Mouse (Mus musculus) forebrain, embryonic 13.5 days (tissue): Measurements from ENCODE around the gene Zswim7. TPM values are rescaled to one million over a fixed set of nuclear protein-coding genes. Genes with fewer than 3 reads are reported as not detected.
A peak's percentile ranks its signal among the peaks of the same experiment; 100 is the strongest.
"Not testable (repeated sequence)": the region's sequence is repeated elsewhere in the genome, so short reads cannot be mapped to it uniquely, and the experiment has no call there.

Experiments
- ATAC-seq: fragments of 200-750 bp; cut with Nextera tagmentation; 2 replicates; pipeline ENCODE4 v1.8.0; 2017
- H3K27ac ChIP-seq: fragments of 300-500 bp; sonication (generic); 2 replicates; pipeline ENCODE4 v1.5.1; 2015; ENCODE audit warnings: inconsistent platforms, mild to moderate bottlenecking, moderate library complexity
- H3K27me3 ChIP-seq: fragments of 300-500 bp; sonication (generic); 2 replicates; pipeline ENCODE4 v1.6.1; 2015; ENCODE audit warnings: mild to moderate bottlenecking, inconsistent platforms
- H3K36me3 ChIP-seq: fragments of 300-500 bp; sonication (generic); 2 replicates; pipeline ENCODE4 v1.6.1; 2015; ENCODE audit warnings: mild to moderate bottlenecking, inconsistent platforms; ENCODE audit not compliant: poor library complexity, severe bottlenecking
- H3K4me1 ChIP-seq: fragments of 300-500 bp; sonication (generic); 2 replicates; pipeline ENCODE4 v1.6.1; 2015; ENCODE audit warnings: inconsistent platforms
- H3K4me2 ChIP-seq: fragments of 300-500 bp; sonication (generic); 2 replicates; pipeline ENCODE4 v1.6.1; 2015; ENCODE audit warnings: inconsistent platforms, mild to moderate bottlenecking, moderate library complexity
- H3K4me3 ChIP-seq: fragments of 300-500 bp; sonication (generic); 2 replicates; pipeline ENCODE4 v1.5.1; 2015; ENCODE audit warnings: mild to moderate bottlenecking, inconsistent platforms
- H3K9ac ChIP-seq: fragments of 300-500 bp; sonication (generic); 2 replicates; pipeline ENCODE4 v1.6.1; 2015; ENCODE audit warnings: mild to moderate bottlenecking, inconsistent platforms
- H3K9me3 ChIP-seq: fragments of 300-500 bp; sonication (generic); replicated peaks from 2 replicates; pipeline ENCODE4 v1.6.1; 2016; ENCODE audit warnings: inconsistent platforms
- WGBS: fragments of 180-500 bp; shearing (Covaris S2); methylation state at CpG from one replicate; pipeline ENCODE4 v1.1.7; 2015; 5-methylcytosine and 5-hydroxymethylcytosine counted together
- polyA plus RNA-seq: library from polyadenylated mRNA; unstranded; fragments of >200 nt; fragmentation: Nextera tagmentation; extraction: Ambion mirVana; gene quantifications from 2 replicates; pipeline ENCODE4 v1.2.1, GENCODE M21; 2015

Zswim7 gene
- polyA plus RNA-seq = 10.3 and 11.2 TPM in 2 replicates

DNA sequence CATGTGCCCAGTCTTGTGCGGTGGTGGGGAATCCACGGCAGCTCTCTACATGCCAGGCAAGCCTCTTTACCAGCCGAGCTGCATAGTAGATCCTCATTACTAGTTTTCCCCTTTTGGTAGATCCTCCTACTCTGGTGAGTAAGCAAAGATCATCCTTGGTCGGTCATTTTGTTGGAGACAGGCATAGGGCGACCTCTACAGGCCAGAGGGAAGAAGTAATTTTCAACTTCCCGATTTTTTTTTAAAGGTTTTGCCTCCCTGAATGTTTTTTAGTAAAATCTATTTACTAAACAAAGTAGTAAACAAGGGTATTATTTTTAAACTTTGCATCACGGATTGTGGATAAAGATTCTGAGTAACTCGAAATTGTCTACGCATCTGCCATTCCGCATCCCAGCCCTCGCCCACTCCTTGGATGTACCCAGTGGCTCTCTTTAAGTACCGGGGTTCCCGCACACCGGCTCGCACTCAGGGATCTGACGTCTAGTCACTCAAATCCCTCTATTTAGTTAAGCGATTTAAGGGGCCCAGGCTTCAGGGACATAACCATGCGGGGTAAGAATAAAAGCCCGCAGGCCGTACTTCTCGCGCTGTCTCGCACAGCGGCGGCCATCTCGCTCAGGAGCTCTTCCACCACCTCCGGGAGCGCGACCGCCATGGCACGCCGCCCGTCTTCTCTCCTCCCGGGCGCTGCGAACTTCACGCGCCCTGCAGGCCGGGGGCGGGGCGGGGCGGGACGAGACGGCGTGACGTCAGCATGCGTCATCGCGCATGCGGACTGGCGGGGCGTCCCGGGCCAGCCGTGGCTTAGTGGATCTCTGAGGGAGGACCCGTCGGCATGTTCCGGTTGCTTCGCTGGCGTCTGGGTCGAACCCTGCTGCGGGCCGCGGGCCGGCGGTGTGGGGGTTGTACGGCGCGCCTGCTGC lies at the start of gene Zswim7, which contains the start of gene Ttc19:
Gene Zswim7, minus strand, starts transcription at position 701 of the 926 bp plus-strand sequence.
Gene Ttc19, plus strand, starts transcription at position 799 of the 926 bp plus-strand sequence.
- Histone ChIP-seq H3K36me3 (peaks cover 20% of the 10 kb centered on the region; the same call in 1 of the 2 replicates), H3K27ac (peak within 1 kb of the TSS; percentile 87), H3K9ac (peak within 1 kb of the TSS; percentile 89), H3K9me3 (no peaks in the 10 kb centered on the region), H3K4me1 (peaks cover 10% of the 10 kb centered on the region), H3K4me2 (peak within 1 kb of the TSS; percentile 83), H3K4me3 (peak within 1 kb of the TSS; percentile 94), H3K27me3 (no peaks in the 10 kb centered on the region)
- peak; percentile 97 for ATAC-seq
- under 1% methylated on average over 66 of the region's 68 CpGs for WGBS

DNA sequence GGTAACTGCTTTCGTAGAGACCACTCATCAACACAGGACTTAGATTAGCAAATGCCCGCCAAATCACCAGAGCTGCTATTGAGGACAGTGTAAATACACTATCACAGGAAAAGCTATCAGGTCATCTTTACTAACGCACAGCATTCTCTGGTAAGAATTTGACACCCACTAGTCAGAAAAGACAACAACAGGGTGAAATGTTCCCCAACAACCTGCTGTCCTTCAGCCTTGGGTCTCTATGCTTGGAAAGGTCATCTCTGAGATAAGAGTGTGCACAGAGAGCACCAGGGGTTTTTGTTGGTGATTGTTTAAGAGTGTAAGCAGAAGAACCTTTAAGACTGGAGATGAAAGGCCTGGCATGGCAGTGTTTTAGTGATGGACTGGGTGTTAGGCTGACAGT lies 42.5 kb upstream of the Zswim7 start:
- Histone ChIP-seq H3K36me3 (peaks cover 89% of the 10 kb centered on the region), H3K27me3 (no peaks in the 10 kb centered on the region), H3K9ac (no peak overlapping the region), H3K4me2 (no peak overlapping the region), H3K4me1 (no peaks in the 10 kb centered on the region), H3K27ac (no peak overlapping the region), H3K4me3 (no peak overlapping the region), H3K9me3 (no peaks in the 10 kb centered on the region)
- ATAC-seq = no peak
- 94% methylated on average over 3 of the region's 3 CpGs for WGBS

DNA sequence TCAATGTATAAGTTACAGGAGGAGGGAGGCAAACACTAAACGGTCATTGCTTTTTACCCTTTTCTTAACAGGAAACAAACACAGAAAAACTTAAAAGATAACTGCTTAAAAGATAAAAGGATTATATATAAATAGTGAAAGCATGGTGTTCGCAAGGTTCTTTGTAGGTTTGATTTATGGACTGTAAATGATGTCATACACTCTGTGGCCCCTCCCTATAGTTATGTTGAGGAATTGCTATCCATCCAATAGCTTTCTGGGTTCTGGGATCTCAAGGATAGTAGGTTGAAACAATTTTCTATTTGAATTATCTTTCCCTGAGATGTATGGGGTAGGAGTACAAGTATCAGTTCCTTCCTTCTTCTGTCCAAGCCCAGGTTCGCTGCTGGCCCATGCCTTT lies 38.9 kb upstream of the Zswim7 start:
- no peak overlapping the region for H3K27ac ChIP-seq
- no peak for ATAC-seq
- no peaks in the 10 kb centered on the region for H3K27me3 ChIP-seq
- H3K4me3 ChIP-seq = no peak overlapping the region
- H3K36me3 ChIP-seq = peaks cover 90% of the 10 kb centered on the region
- no peaks in the 10 kb centered on the region for H3K4me1 ChIP-seq
- no peaks in the 10 kb centered on the region for H3K9me3 ChIP-seq
- H3K4me2 ChIP-seq = no peak overlapping the region
- H3K9ac ChIP-seq = no peak overlapping the region
- WGBS = 88% methylated on average over 3 of the region's 3 CpGs

DNA sequence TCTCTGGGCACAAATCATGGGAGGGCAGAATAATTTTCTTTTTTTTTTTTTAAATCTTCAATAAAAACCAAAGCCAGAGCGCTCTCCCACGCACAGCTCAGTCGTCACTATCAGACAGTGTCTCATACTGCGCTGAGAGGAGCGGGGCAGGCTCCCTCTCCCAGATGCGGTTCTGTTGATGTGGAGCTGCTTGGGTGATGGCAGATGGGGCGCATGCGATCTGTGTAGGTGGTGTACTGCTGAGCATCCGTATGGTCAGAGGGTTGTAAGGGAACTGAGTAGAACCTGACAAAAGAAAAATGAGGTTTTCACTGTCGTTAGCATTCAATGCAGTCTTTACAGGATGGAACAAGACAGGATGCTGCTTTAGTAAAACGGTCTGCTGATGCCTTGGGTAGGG lies 36.6 kb upstream of the Zswim7 start:
- no peaks in the 10 kb centered on the region for H3K27me3 ChIP-seq
- H3K4me3 ChIP-seq = no peak overlapping the region
- H3K9ac ChIP-seq = no peak overlapping the region
- ATAC-seq = no peak
- WGBS = 88% methylated on average over 11 of the region's 11 CpGs
- H3K27ac ChIP-seq = peak overlapping the region; percentile 19; the same call in 1 of the 2 replicates
- no peaks in the 10 kb centered on the region for H3K4me1 ChIP-seq
- peaks cover 96% of the 10 kb centered on the region for H3K36me3 ChIP-seq
- no peaks in the 10 kb centered on the region for H3K9me3 ChIP-seq
- H3K4me2 ChIP-seq = no peak overlapping the region

DNA sequence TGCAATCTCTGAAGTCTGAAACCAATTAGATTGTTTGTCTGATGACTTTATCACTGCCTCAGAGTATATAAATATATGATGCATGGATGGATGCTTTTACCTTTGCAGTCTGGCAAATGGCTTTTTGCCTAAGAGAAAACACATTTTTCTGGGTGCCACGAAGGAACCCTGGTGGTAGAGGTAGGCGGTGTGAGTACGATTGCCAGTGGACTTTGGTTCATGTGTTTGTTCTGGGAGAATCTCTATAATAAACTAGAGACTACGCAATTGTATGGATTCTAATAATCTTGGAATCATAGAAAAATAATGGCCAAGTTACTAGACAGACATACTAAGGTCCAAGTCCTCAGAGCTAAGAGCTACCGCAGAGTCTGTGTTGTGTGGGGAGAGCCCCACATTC lies 33.8 kb upstream of the Zswim7 start:
- H3K9me3 ChIP-seq = no peaks in the 10 kb centered on the region
- no peak overlapping the region for H3K9ac ChIP-seq
- no peak overlapping the region for H3K27ac ChIP-seq
- peaks cover 91% of the 10 kb centered on the region for H3K36me3 ChIP-seq
- no peak for ATAC-seq
- no peaks in the 10 kb centered on the region for H3K4me1 ChIP-seq
- H3K4me3 ChIP-seq = no peak overlapping the region
- no peaks in the 10 kb centered on the region for H3K27me3 ChIP-seq
- no peak overlapping the region for H3K4me2 ChIP-seq
- 97% methylated on average over 5 of the region's 5 CpGs for WGBS

DNA sequence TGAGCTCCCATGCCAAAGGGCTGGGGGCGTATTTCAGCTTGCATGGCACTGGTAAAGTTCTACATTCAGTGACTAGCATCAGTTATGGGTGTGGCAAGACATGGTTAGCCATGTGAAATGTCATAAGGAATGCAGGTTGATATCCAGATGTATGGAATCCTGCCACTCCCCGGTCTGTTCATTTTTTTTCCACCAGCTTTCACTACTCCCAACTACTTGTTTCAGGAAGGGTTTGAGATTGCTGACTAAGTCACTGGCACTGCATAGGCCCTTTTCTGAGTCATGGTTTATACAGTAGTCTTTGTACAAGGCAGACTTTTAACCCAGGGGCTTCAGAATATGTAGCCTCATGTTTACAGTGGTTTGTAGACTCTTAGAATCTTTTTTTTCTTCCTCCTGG lies 28.1 kb upstream of the Zswim7 start:
- H3K27ac ChIP-seq = no peak overlapping the region
- H3K36me3 ChIP-seq = peaks cover 66% of the 10 kb centered on the region
- H3K4me1 ChIP-seq = no peaks in the 10 kb centered on the region
- H3K27me3 ChIP-seq = no peaks in the 10 kb centered on the region
- no peak overlapping the region for H3K4me2 ChIP-seq
- H3K9ac ChIP-seq = no peak overlapping the region
- H3K4me3 ChIP-seq = no peak overlapping the region
- H3K9me3 ChIP-seq = no peaks in the 10 kb centered on the region
- 94% methylated on average over 2 of the region's 2 CpGs for WGBS
- ATAC-seq = no peak

DNA sequence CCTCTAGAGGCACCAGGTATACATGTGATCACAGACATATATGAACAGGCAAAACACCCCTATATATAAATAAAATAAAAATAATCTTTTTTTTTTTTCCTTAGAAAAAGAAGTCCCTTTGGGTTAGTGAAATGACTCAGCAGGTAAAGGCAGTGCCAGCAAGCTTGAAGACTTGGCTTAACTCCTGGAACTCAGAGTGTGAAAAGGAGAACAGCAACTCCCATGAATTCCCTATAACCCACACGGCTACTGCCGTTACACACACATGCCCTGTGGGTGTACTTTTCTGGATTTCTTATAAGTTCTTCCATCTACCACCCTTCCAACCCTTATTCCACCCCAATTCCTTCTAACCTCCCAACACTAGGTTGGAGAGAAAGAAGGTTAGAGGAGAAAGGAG lies 24.7 kb upstream of the Zswim7 start:
- Histone ChIP-seq H3K4me1 (no peaks in the 10 kb centered on the region), H3K27ac (no peak overlapping the region), H3K9ac (no peak overlapping the region), H3K36me3 (peaks cover 35% of the 10 kb centered on the region), H3K4me3 (no peak overlapping the region), H3K27me3 (no peaks in the 10 kb centered on the region), H3K4me2 (no peak overlapping the region), H3K9me3 (no peaks in the 10 kb centered on the region)
- ATAC-seq = no peak
- WGBS = 98% methylated on average over 2 of the region's 2 CpGs

DNA sequence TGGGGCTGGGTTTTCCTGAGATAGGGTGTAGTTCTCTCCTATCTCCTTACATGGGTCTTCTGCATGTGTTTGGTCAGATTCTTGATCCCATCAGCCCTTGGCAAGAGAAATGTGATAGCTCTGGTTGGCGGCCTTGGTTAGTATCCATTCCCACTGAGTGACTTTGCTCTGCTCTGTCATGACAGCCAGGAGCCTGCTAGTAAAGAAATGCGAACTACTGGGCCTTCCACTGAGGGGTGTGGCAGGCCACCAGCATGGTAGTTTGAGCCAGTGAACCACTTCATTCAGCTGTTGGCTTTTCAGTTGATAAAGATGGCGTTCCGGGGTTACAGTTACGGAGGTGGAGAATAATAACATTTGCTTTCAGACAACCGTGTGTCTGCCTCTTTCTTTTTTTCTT lies 17.7 kb upstream of the Zswim7 start:
- Histone ChIP-seq H3K27ac (no peak overlapping the region), H3K4me2 (no peak overlapping the region), H3K4me1 (no peaks in the 10 kb centered on the region), H3K4me3 (no peak overlapping the region), H3K9me3 (no peaks in the 10 kb centered on the region), H3K9ac (no peak overlapping the region), H3K36me3 (peaks cover 20% of the 10 kb centered on the region; the same call in 1 of the 2 replicates), H3K27me3 (no peaks in the 10 kb centered on the region)
- no peak for ATAC-seq
- 87% methylated on average over 6 of the region's 6 CpGs for WGBS

DNA sequence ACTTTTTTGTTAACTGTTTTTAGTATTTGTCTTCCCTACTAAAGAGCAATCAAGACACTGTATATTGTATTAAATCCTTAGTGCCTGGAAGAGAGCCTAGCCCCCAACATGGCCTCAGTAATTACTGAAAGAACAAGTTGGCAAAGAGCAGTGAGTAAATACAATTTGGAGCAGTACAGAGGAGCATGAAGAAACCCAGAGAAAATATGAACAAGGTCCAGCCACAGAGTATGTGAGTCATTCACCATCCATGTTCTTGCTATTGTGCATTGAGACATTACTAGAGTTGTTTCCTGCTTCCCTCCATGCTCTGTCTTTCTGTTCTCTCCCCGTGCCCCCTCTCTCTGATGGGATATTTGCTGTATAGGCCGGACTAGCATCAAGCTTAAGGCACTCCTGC lies 12.9 kb upstream of the Zswim7 start:
- 91% methylated on average over 2 of the region's 2 CpGs for WGBS
- H3K9me3 ChIP-seq = no peaks in the 10 kb centered on the region
- H3K36me3 ChIP-seq = peaks cover 51% of the 10 kb centered on the region
- ATAC-seq = no peak
- H3K4me3 ChIP-seq = no peak overlapping the region
- H3K27ac ChIP-seq = no peak overlapping the region
- H3K9ac ChIP-seq = no peak overlapping the region
- H3K27me3 ChIP-seq = no peaks in the 10 kb centered on the region
- H3K4me2 ChIP-seq = no peak overlapping the region
- H3K4me1 ChIP-seq = no peaks in the 10 kb centered on the region

DNA sequence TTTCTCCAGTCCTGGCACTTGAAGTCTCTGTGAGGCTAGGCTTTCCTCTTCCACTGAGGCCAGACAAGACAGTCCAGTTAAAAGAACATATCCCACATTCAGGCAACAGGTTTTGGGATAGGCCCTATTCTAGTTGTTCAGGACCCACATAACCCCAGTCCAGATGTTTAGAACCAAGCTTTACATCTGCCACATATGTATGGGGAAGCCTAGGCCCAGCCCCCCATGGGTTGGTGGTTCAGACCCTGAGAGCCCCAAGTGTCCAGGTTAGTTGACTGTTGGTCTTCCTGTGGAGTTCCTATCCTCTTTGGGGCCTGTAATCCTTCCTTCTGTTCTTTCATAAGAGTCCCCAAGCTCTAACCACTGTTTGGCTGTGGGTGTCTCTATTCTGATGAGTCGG lies 6.5 kb upstream of the Zswim7 start:
- 94% methylated on average over 1 of the region's 1 CpGs for WGBS
- Histone ChIP-seq H3K9me3 (no peaks in the 10 kb centered on the region), H3K4me3 (no peak overlapping the region)

DNA sequence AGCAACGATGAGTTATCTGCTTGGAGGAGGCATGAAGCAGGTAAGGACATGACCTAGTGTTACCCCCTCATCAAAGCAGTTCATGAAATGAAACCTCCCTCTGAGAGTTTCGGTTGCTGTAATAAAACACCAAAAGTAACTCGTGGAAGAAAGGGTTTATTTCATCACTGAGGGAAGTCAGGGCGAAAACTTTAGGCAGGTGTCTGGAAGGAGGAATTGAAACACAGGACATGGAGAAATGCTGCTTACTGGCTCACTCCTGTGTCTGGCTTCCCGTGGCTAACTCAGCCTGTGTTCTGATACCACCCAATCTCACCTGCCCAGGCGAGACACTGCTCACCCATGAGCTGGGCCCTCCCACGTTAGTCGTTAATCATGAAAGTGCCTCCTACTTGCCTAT lies 3.8 kb upstream of the Zswim7 start:
- ATAC-seq = no peak
- Histone ChIP-seq H3K4me3 (no peak overlapping the region), H3K4me1 (peaks cover 10% of the 10 kb centered on the region), H3K36me3 (peaks cover 54% of the 10 kb centered on the region), H3K27ac (no peak overlapping the region), H3K27me3 (no peaks in the 10 kb centered on the region), H3K9me3 (no peaks in the 10 kb centered on the region), H3K4me2 (no peak overlapping the region), H3K9ac (no peak overlapping the region)
- WGBS = 93% methylated on average over 8 of the region's 8 CpGs

More for the DNA sequence above, 6.5 kb upstream of the Zswim7 start:
- H3K9ac ChIP-seq = no peak overlapping the region
- H3K4me1 ChIP-seq = no peaks in the 10 kb centered on the region
- ATAC-seq = no peak
- H3K36me3 ChIP-seq = peaks cover 69% of the 10 kb centered on the region
- no peaks in the 10 kb centered on the region for H3K27me3 ChIP-seq
- no peak overlapping the region for H3K4me2 ChIP-seq
- H3K27ac ChIP-seq = no peak overlapping the region

DNA sequence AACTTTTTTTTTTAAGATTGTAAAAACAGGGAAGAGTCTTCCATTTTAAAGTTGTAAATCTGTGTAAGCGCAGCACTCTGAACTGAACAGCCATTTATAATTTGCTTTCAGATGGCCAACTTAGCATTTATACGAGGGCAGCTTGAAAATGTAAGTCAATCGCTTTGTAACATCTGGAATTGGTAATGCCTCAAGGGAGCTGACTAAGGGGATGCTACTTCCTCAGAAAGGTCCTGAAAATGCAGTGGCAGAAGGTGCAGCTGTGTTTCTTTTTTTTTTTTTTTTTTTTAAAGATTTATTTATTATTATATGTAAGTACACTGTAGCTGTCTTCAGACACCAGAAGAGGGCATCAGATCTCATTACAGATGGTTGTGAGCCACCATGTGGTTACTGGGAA lies 2.8 kb upstream of the Zswim7 start:
- H3K4me3 ChIP-seq, H3K27ac ChIP-seq, H3K27me3 ChIP-seq, H3K4me2 ChIP-seq, ATAC-seq, H3K9ac ChIP-seq, H3K9me3 ChIP-seq: not testable (repeated sequence)
- H3K36me3 ChIP-seq = peaks cover 45% of the 10 kb centered on the region
- 95% methylated on average over 3 of the region's 3 CpGs for WGBS
- H3K4me1 ChIP-seq = peaks cover 10% of the 10 kb centered on the region
